29 mouse cellular contexts compared by ENCODE assay signal in the genomic region with DNA sequence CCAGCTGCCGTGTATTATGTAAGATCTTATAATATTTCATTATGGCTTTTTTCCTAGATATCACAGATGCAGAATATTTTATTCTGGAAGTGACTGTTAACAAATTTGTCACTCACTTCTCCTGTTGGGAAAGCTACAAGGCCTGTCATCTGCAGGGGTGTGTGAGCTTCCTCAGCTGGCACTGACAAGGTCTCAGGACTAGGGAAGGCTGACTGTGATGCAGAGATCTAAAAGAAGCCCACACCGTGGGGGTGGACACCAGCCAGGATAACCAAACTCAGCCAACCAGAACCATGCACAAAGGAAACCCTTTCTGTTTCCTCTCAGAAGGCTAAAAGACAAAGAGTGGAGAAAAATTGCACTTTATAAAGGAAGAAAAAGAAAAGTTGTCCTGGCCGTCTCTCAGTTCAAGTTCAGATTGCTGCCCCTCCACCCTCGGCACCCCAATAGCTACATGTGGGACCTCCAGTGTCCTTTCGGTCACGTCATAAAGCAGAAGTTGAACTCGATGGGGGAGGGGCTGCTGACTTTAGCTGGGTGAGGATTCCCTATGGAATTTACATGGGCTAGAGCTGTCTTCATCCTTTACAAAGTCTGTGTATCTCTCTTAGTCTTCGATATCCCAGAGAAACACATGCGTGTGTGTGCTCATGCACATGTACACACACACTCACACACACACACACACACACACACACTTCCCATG.
DNase-seq lines count a peak whose midpoint lies in the region; ATAC-seq and TF ChIP-seq lines count a peak whose summit lies in the region.
"Had no signal": no experiment of that assay in that cellular context is flagged by ENCODE, and none has a peak within 500 bp of the region (broad histone marks: within the 10 kb centered on the region; RNA-seq: fewer than 3 reads in every experiment).

No protein-coding gene starts in this region.

- no peak for TF ChIP-seq CTCF in lung, embryonic 14.5 days (IDR thresholded peaks at IDR 0.05; ENCODE audit: low read depth)
- no peak for TF ChIP-seq CTCF in spleen, adult 2 months (IDR thresholded peaks at IDR 0.05; ENCODE audit: extremely low read depth, insufficient read depth, insufficient read length, insufficient replicate concordance)

- DNase-seq in forebrain, embryonic 14.5 days (ENCODE audit: low spot score), result no peak
- DNase-seq in lung, embryonic 14.5 days, result peak; percentile 66
- no peak for DNase-seq in lung, adult 18-20 months
- DNase-seq in spleen, adult 2 months (ENCODE audit: low read depth in 1 of 2, low spot score in 2 of 2), result no peak
- DNase-seq in spleen, adult 18-20 months, result no peak
- DNase-seq in adipocyte (ENCODE audit: low spot score), result no peak
- DNase-seq in liver, embryonic 11.5 days (ENCODE audit: low spot score), result no peak
- DNase-seq: adrenal gland, adult 2 months; cerebellum, adult 2 months; cerebellum, postnatal 25 days; embryo, embryonic 11 days; gastrocnemius, postnatal 36 days; heart, postnatal 36 days; kidney, adult 11 months; kidney, postnatal 14 days; right cerebral cortex, postnatal 25 days; thymus, postnatal 25 days had no signal

- no peak overlapping the region for H3K9ac ChIP-seq in forebrain, embryonic 15.5 days (replicated peaks)
- no peak overlapping the region for H3K9ac ChIP-seq in forebrain, embryonic 14.5 days (ENCODE audit: low read length)
- H3K9ac ChIP-seq in lung, embryonic 14.5 days, result no peak overlapping the region
- no peak overlapping the region for H3K9ac ChIP-seq in liver, embryonic 11.5 days (ENCODE audit: low read depth, low read length)
- H3K9ac ChIP-seq: embryonic facial prominence, embryonic 13.5 days; heart, embryonic 15.5 days; hindbrain, embryonic 13.5 days; limb, embryonic 15.5 days; liver, embryonic 15.5 days; midbrain, embryonic 13.5 days; stomach, embryonic 15.5 days had no signal

- H3K27me3 ChIP-seq in forebrain, embryonic 15.5 days, result no peaks in the 10 kb centered on the region
- no peaks in the 10 kb centered on the region for H3K27me3 ChIP-seq in forebrain, embryonic 14.5 days (replicated peaks; ENCODE audit: control insufficient read depth, insufficient read depth, low read length)
- no peaks in the 10 kb centered on the region for H3K27me3 ChIP-seq in lung, embryonic 14.5 days (ENCODE audit: insufficient read depth, low read length)
- H3K27me3 ChIP-seq in spleen, adult 2 months (ENCODE audit: control insufficient read depth, insufficient read depth, low read length), result no peaks in the 10 kb centered on the region
- no peaks in the 10 kb centered on the region for H3K27me3 ChIP-seq in liver, embryonic 11.5 days (replicated peaks; ENCODE audit: control insufficient read depth, insufficient read depth, low read length)
- H3K27me3 ChIP-seq: embryonic facial prominence, embryonic 13.5 days; heart, embryonic 15.5 days; hindbrain, embryonic 13.5 days; limb, embryonic 15.5 days; liver, embryonic 15.5 days; midbrain, embryonic 13.5 days; stomach, embryonic 15.5 days had no signal

- H3K9me3 ChIP-seq in forebrain, embryonic 15.5 days, result no peaks in the 10 kb centered on the region
- H3K9me3 ChIP-seq in forebrain, embryonic 14.5 days (replicated peaks; ENCODE audit: control insufficient read depth, low read length), result no peaks in the 10 kb centered on the region
- H3K9me3 ChIP-seq in lung, embryonic 14.5 days (ENCODE audit: low read depth, low read length), result no peaks in the 10 kb centered on the region
- H3K9me3 ChIP-seq in liver, embryonic 11.5 days (ENCODE audit: control insufficient read depth, low read length), result no peaks in the 10 kb centered on the region
- H3K9me3 ChIP-seq: embryonic facial prominence, embryonic 13.5 days; heart, embryonic 15.5 days; hindbrain, embryonic 13.5 days; limb, embryonic 15.5 days; liver, embryonic 15.5 days; midbrain, embryonic 13.5 days; stomach, embryonic 15.5 days had no signal

- 64% methylated on average over 9 of the region's 9 CpGs for WGBS in forebrain, embryonic 15.5 days
- 65% methylated on average over 9 of the region's 9 CpGs for WGBS in forebrain, embryonic 14.5 days
- 52% methylated on average over 9 of the region's 9 CpGs for WGBS in lung, embryonic 14.5 days
- 45% methylated on average over 9 of the region's 9 CpGs for WGBS in spleen, adult 2 months
- WGBS in liver, embryonic 11.5 days, result 75% methylated on average over 9 of the region's 9 CpGs

- H3K27ac ChIP-seq in forebrain, embryonic 15.5 days (replicated peaks), result peak overlapping the region; percentile 53
- no peak overlapping the region for H3K27ac ChIP-seq in forebrain, embryonic 14.5 days (ENCODE audit: low read depth, low read length)
- H3K27ac ChIP-seq in lung, embryonic 14.5 days (ENCODE audit: low read depth), result no peak overlapping the region
- 0 out of 2 replicates have a peak overlapping the region, but pooled peaks have one; percentile 1 for H3K27ac ChIP-seq in spleen, adult 2 months (ENCODE audit: insufficient read depth, low read length)
- no peak overlapping the region for H3K27ac ChIP-seq in liver, embryonic 11.5 days (ENCODE audit: low read depth, low read length)
- H3K27ac ChIP-seq: embryonic facial prominence, embryonic 13.5 days; heart, embryonic 15.5 days; hindbrain, embryonic 13.5 days; left cerebral cortex, adult 2 months; limb, embryonic 15.5 days; liver, embryonic 15.5 days; midbrain, embryonic 13.5 days; stomach, embryonic 15.5 days had no signal

- H3K4me3 ChIP-seq in forebrain, embryonic 15.5 days, result no peak overlapping the region
- H3K4me3 ChIP-seq in forebrain, embryonic 14.5 days (ENCODE audit: low read depth, low read length), result no peak overlapping the region
- H3K4me3 ChIP-seq in lung, embryonic 14.5 days (ENCODE audit: low read depth, low read length), result no peak overlapping the region
- no peak overlapping the region for H3K4me3 ChIP-seq in spleen, adult 2 months (ENCODE audit: extremely low read depth, insufficient read depth, insufficient read length)
- no peak overlapping the region for H3K4me3 ChIP-seq in liver, embryonic 11.5 days (ENCODE audit: low read depth, low read length)
- H3K4me3 ChIP-seq: embryonic facial prominence, embryonic 13.5 days; erythroblast, embryonic 14.5 days; heart, embryonic 15.5 days; hindbrain, embryonic 13.5 days; left cerebral cortex, adult 2 months; limb, embryonic 15.5 days; liver, embryonic 15.5 days; midbrain, embryonic 13.5 days; stomach, embryonic 15.5 days had no signal

- no peaks in the 10 kb centered on the region for H3K36me3 ChIP-seq in forebrain, embryonic 15.5 days
- no peaks in the 10 kb centered on the region for H3K36me3 ChIP-seq in forebrain, embryonic 14.5 days (ENCODE audit: control insufficient read depth, insufficient read depth, low read length)
- no peaks in the 10 kb centered on the region for H3K36me3 ChIP-seq in lung, embryonic 14.5 days (ENCODE audit: insufficient read depth)
- H3K36me3 ChIP-seq in spleen, adult 2 months (ENCODE audit: control insufficient read depth, insufficient read depth, low read length), result peaks cover 1% of the 10 kb centered on the region; the same call in 1 of the 2 replicates
- no peaks in the 10 kb centered on the region for H3K36me3 ChIP-seq in liver, embryonic 11.5 days (ENCODE audit: control insufficient read depth, insufficient read depth, low read length)
- H3K36me3 ChIP-seq: embryonic facial prominence, embryonic 13.5 days; heart, embryonic 15.5 days; limb, embryonic 15.5 days; liver, embryonic 15.5 days; midbrain, embryonic 13.5 days; stomach, embryonic 15.5 days had no signal

- no peak for TF ChIP-seq POLR2A in spleen, adult 2 months (IDR thresholded peaks at IDR 0.05; ENCODE audit: low read depth, low read length)

- H3K4me2 ChIP-seq in forebrain, embryonic 15.5 days (replicated peaks), result no peak overlapping the region
- H3K4me2 ChIP-seq in forebrain, embryonic 14.5 days (ENCODE audit: low read length), result no peak overlapping the region
- no peak overlapping the region for H3K4me2 ChIP-seq in lung, embryonic 14.5 days
- H3K4me2 ChIP-seq in liver, embryonic 11.5 days, result no peak overlapping the region
- H3K4me2 ChIP-seq: embryonic facial prominence, embryonic 13.5 days; heart, embryonic 15.5 days; hindbrain, embryonic 13.5 days; limb, embryonic 15.5 days; liver, embryonic 15.5 days; midbrain, embryonic 13.5 days; stomach, embryonic 15.5 days had no signal

- no peak for ATAC-seq in forebrain, embryonic 15.5 days (replicated peaks)
- ATAC-seq in forebrain, embryonic 14.5 days, result no peak
- ATAC-seq in lung, embryonic 14.5 days (ENCODE audit: insufficient read depth), result peak; percentile 79
- no peak for ATAC-seq in liver, embryonic 11.5 days (replicated peaks; ENCODE audit: low FRiP score)
- ATAC-seq: CD4-positive, CD25-positive, alpha-beta regulatory T cell, adult 4 months; forebrain, embryonic 16.5 days; midbrain, embryonic 13.5 days had no signal

- H3K4me1 ChIP-seq in forebrain, embryonic 15.5 days, result peaks cover 7% of the 10 kb centered on the region
- H3K4me1 ChIP-seq in forebrain, embryonic 14.5 days (ENCODE audit: control insufficient read depth, insufficient read depth, low read length), result no peaks in the 10 kb centered on the region; the same call in 1 of the 2 replicates
- no peaks in the 10 kb centered on the region for H3K4me1 ChIP-seq in lung, embryonic 14.5 days (ENCODE audit: insufficient read depth)
- peaks cover 24% of the 10 kb centered on the region for H3K4me1 ChIP-seq in spleen, adult 2 months (ENCODE audit: control insufficient read depth, insufficient read depth, insufficient read length)
- no peaks in the 10 kb centered on the region for H3K4me1 ChIP-seq in liver, embryonic 11.5 days (replicated peaks; ENCODE audit: control insufficient read depth, insufficient read depth, low read length)
- H3K4me1 ChIP-seq: liver, embryonic 15.5 days had no signal

Comparison
In these comparisons a context has a peak if more than half of its experiments do, and no peak if none do; other contexts are left out.
1. H3K27ac ChIP-seq: peak in forebrain, embryonic 15.5 days (single experiment) and spleen, adult 2 months (single experiment); none in forebrain, embryonic 14.5 days (single experiment), lung, embryonic 14.5 days (single experiment) and liver, embryonic 11.5 days (single experiment).